Mouse (Mus musculus) spleen, adult 2 months (tissue): Measurements from ENCODE around the gene Zfhx3. TPM values are rescaled to one million over a fixed set of nuclear protein-coding genes. Genes with fewer than 3 reads are reported as not detected.

Experiments
- DNase-seq, 2 experiments: peaks; one replicate each; pipeline versions ENCODE4 v3.0.0 to v3.0.0-alpha.2; 2012 to 2021; ENCODE audit warnings: low spot score in 2 of 2, low read depth in 1 of 2
- H3K27ac ChIP-seq: fragments of 200-500 bp; 2 replicates; pipeline ENCODE4 v1.5.1; 2012; ENCODE audit warnings: low read length, inconsistent platforms; ENCODE audit not compliant: insufficient read depth
- H3K27me3 ChIP-seq: fragments of 200-500 bp; 2 replicates; pipeline ENCODE4 v1.6.1; 2012; ENCODE audit warnings: mild to moderate bottlenecking, moderate library complexity, low read length, inconsistent platforms; ENCODE audit not compliant: control insufficient read depth, insufficient read depth
- H3K36me3 ChIP-seq: fragments of 200-500 bp; 2 replicates; pipeline ENCODE4 v1.6.1; 2012; ENCODE audit warnings: mild to moderate bottlenecking, low read length, inconsistent platforms; ENCODE audit not compliant: control insufficient read depth, insufficient read depth
- H3K4me1 ChIP-seq: fragments of 200-500 bp; 2 replicates; pipeline ENCODE4 v1.6.1; 2011; ENCODE audit warnings: inconsistent platforms; ENCODE audit not compliant: control insufficient read depth, insufficient read depth, insufficient read length
- H3K4me3 ChIP-seq: fragments of 200-500 bp; 2 replicates; pipeline ENCODE4 v1.5.1; 2011; ENCODE audit warnings: mild to moderate bottlenecking, inconsistent platforms; ENCODE audit not compliant: insufficient read depth, insufficient read length; ENCODE audit errors: extremely low read depth
- CTCF ChIP-seq: fragments of 200-500 bp; IDR thresholded peaks from 2 replicates; pipeline ENCODE4 v1.5.1; 2011; ENCODE audit warnings: mild to moderate bottlenecking, inconsistent platforms; ENCODE audit not compliant: insufficient read depth, insufficient read length, insufficient replicate concordance; ENCODE audit errors: extremely low read depth
- POLR2A ChIP-seq: fragments of 200-500 bp; IDR thresholded peaks from 2 replicates; pipeline ENCODE4 v1.6.1; 2011; ENCODE audit warnings: low read depth, low read length, inconsistent platforms
- WGBS: fragments of 180-500 bp; shearing (Covaris S2); methylation state at CpG from one replicate; pipeline ENCODE4 v1.1.7; 2018; 5-methylcytosine and 5-hydroxymethylcytosine counted together
- polyA plus RNA-seq: library from polyadenylated mRNA; depleted of rRNA; stranded (reverse); fragments of >200 nt; gene quantifications from 2 replicates; pipeline ENCODE4 v1.2.3, GENCODE M21; 2012

Zfhx3 gene
- polyA plus RNA-seq, 1 experiment = 1.5 TPM

GRCm38 (mm10) chr8:108848484-108848883 is 906.0 kb downstream of the Zfhx3 start:
- H3K27ac ChIP-seq = no peak overlapping the region
- 56% methylated on average over 3 of the region's 3 CpGs for WGBS
- peaks cover 9% of the 10 kb centered on the region; the same call in 1 of the 2 replicates for H3K4me1 ChIP-seq
- no peaks in the 10 kb centered on the region for H3K27me3 ChIP-seq
- H3K36me3 ChIP-seq = no peaks in the 10 kb centered on the region
- no peak for DNase-seq
- TF ChIP-seq CTCF (no peak), POLR2A (no peak)
- H3K4me3 ChIP-seq = no peak overlapping the region

GRCm38 (mm10) chr8:108853028-108853427 is 910.6 kb downstream of the Zfhx3 start:
- Histone ChIP-seq H3K4me1 (peaks cover 6% of the 10 kb centered on the region; the same call in 1 of the 2 replicates), H3K27me3 (no peaks in the 10 kb centered on the region), H3K27ac (no peak overlapping the region), H3K36me3 (no peaks in the 10 kb centered on the region), H3K4me3 (no peak overlapping the region)
- 91% methylated on average over 10 of the region's 10 CpGs for whole genome bisulfite sequencing
- no peak for TF ChIP-seq CTCF
- no peak for TF ChIP-seq POLR2A
- DNase-seq = no peak

- no peak overlapping the region for H3K4me3 ChIP-seq
- no peak overlapping the region for H3K27ac ChIP-seq
- DNase-seq = no peak
- TF ChIP-seq CTCF (no peak), POLR2A (no peak)
- no peaks in the 10 kb centered on the region for H3K36me3 ChIP-seq
- 88% methylated on average over 12 of the region's 12 CpGs for WGBS
- H3K27me3 ChIP-seq = no peaks in the 10 kb centered on the region
- no peaks in the 10 kb centered on the region for H3K4me1 ChIP-seq
Measured at GRCm38 (mm10) chr8:108854444-108855102, 912.1 kb downstream of the Zfhx3 start.

GRCm38 (mm10) chr8:108859001-108859400 is 916.6 kb downstream of the Zfhx3 start:
- Histone ChIP-seq H3K4me3 (no peak overlapping the region), H3K27me3 (no peaks in the 10 kb centered on the region), H3K36me3 (no peaks in the 10 kb centered on the region), H3K4me1 (no peaks in the 10 kb centered on the region), H3K27ac (no peak overlapping the region)
- TF ChIP-seq POLR2A (no peak), CTCF (no peak)
- no peak for DNase-seq
- 94% methylated on average over 8 of the region's 8 CpGs for WGBS

- DNase-seq = no peak
- Histone ChIP-seq H3K4me1 (no peaks in the 10 kb centered on the region), H3K4me3 (no peak overlapping the region), H3K27me3 (no peaks in the 10 kb centered on the region), H3K27ac (no peak overlapping the region), H3K36me3 (no peaks in the 10 kb centered on the region)
- TF ChIP-seq POLR2A (no peak), CTCF (no peak)
- WGBS = 79% methylated on average over 9 of the region's 9 CpGs
Measured at GRCm38 (mm10) chr8:108859983-108860382, 917.5 kb downstream of the Zfhx3 start.

GRCm38 (mm10) chr8:108863440-108863839 is 921.0 kb downstream of the Zfhx3 start:
- Histone ChIP-seq H3K36me3 (no peaks in the 10 kb centered on the region), H3K4me3 (no peak overlapping the region), H3K27me3 (no peaks in the 10 kb centered on the region), H3K27ac (no peak overlapping the region), H3K4me1 (no peaks in the 10 kb centered on the region)
- WGBS = 95% methylated on average over 10 of the region's 10 CpGs
- TF ChIP-seq CTCF (no peak), POLR2A (no peak)
- DNase-seq = no peak

GRCm38 (mm10) chr8:108866430-108866829 is 924.0 kb downstream of the Zfhx3 start:
- no peak overlapping the region for H3K4me3 ChIP-seq
- no peaks in the 10 kb centered on the region for H3K4me1 ChIP-seq
- no peak for DNase-seq
- no peaks in the 10 kb centered on the region for H3K27me3 ChIP-seq
- 69% methylated on average over 7 of the region's 7 CpGs for WGBS
- no peak for TF ChIP-seq CTCF
- no peak for TF ChIP-seq POLR2A
- no peaks in the 10 kb centered on the region for H3K36me3 ChIP-seq
- no peak overlapping the region for H3K27ac ChIP-seq
